Mouse (Mus musculus) skeletal muscle tissue, postnatal 0 days (tissue): ENCODE measurements around the gene Dld. TPM values are rescaled to one million over a fixed set of nuclear protein-coding genes. Genes with fewer than 3 reads are reported as not detected.

Experiments used
- polyA plus RNA-seq: library from polyadenylated mRNA; unstranded; fragments of >200 nt; fragmentation: Nextera tagmentation; extraction: Ambion mirVana; gene quantifications from 2 replicates; pipeline ENCODE4 v1.2.1, GENCODE M21; 2015

The Dld gene
- polyA plus RNA-seq = 267 and 272 TPM in 2 replicates

GRCm38 (mm10) chr12:31350944-31351928 is at the start of gene Dld:
TSS of gene Dld (minus strand) at chr12:31351453.

GRCm38 (mm10) chr12:31390571-31390970 is 39.3 kb upstream of the Dld start, which contains the start of gene Slc26a3:
TSS of gene Slc26a3 (plus strand) at chr12:31390871.

Other genes starting within 250 kb of the Dld start
- not detected in 2 replicates for gene Gm6993, start 110.7 kb downstream of the Dld start, polyA plus RNA-seq
- gene Lamb1, start 86.2 kb downstream of the Dld start, polyA plus RNA-seq = 47.2 and 54.0 TPM in 2 replicates
- 0.05 TPM in 1 of 2 replicates, not detected in the other for gene Slc26a3, start 39.4 kb upstream of the Dld start, polyA plus RNA-seq
- 4.7 and 5.1 TPM in 2 replicates for gene Cbll1, start 148.2 kb upstream of the Dld start, polyA plus RNA-seq
- gene Slc26a4, start 208.5 kb upstream of the Dld start, polyA plus RNA-seq = 1.4 and 1.8 TPM in 2 replicates